Mouse (Mus musculus) testis, postnatal 14 days (tissue): Measurements from ENCODE around the gene Pcyt1a.
A peak's percentile ranks its signal among the peaks of the same experiment; 100 is the strongest.

Experiments used
- DNase-seq: peaks from one replicate; pipeline ENCODE4 v3.0.0; 2021; ENCODE audit warnings: low spot score

Gene Pcyt1a

DNA sequence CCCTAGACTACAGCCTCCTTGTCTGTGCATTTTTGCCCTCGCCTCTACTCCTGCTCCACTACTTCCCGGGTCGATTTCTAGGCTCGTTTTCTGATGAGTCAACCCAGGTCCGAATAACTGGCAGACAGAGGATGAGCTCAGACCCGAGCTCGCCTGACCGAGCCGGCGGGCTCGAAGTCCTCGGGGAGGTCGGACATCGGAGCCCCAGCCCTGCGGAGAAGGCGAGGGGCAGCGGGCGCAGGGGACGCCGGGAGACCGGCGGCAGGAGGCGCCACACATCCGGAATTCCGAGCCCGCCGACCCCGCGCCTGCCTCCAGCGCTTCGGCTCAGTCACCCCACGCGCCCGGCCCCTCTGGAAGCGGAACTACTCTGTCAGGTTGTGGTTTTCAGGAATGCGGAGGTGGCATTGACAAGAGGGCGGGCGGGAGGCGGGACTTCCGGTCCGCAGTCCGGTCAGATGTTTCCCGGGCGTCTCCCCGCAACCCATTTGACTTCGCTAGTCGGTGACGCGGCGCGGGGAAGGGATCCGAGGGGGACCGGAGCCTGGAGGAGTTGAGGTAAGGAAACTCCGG is at the start of gene Pcyt1a:
TSS of gene Pcyt1a (plus strand) at position 448 of the 573 bp plus-strand sequence.
- DNase-seq = peak; percentile 94

DNA sequence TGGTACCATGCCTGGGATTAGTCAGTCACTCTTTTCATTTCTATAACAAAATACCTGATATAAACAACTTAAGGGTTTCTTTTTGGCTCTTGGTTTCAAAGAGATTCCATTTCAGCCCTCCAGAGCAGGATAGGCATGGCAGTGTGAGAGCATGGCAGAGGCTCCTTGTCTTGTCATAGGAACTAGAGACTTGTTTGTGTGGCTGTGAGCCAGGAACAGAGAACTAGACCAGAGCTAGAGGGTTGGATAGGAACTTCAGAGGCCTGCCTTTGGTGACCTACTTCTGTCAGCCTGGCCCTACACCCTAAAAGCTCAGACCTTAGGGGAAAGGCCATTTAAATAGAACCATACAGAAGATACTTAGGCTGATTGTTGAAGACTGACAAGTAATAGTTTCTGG is 47.8 kb upstream of the Pcyt1a start:
- DNase-seq = no peak

DNA sequence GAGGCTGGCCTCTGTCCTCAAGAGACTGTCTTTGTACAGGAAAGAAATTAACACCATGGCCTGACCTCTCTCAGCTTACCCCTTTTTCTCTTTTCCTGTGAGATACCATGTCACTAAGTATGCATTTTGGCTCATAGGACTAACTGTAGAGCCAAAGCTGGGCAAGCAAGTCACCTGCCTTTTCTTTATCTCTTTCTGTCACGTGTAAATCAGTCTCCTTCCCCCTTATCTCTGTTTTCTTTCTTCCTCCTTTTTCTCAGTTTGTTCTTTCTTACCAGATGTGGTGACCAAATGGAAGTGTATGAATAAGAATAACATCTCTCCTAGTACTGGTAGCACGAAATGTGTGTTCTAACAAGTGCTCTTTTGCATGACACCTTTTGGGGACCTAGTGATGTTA is 45.8 kb upstream of the Pcyt1a start:
- DNase-seq = no peak

DNA sequence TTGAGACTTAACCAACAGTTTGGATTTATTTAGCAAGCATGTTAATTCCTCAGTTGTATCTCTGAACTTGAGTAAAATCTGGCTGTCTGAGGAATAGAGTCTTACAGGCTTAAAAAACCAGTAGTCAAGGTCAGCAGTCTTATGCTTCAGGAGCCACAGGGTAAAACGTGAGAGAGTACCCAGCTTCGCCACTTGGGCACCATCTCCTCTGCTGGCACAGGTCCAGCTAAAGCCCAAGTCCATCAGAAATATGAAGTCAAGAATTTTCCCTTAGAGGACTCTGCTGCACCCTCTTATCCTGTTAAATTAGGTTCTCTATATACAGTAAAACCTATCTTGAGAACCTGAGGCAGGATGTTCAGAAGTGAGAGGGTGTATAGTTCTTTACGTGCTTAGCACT is 43.9 kb upstream of the Pcyt1a start:
- DNase-seq = no peak

DNA sequence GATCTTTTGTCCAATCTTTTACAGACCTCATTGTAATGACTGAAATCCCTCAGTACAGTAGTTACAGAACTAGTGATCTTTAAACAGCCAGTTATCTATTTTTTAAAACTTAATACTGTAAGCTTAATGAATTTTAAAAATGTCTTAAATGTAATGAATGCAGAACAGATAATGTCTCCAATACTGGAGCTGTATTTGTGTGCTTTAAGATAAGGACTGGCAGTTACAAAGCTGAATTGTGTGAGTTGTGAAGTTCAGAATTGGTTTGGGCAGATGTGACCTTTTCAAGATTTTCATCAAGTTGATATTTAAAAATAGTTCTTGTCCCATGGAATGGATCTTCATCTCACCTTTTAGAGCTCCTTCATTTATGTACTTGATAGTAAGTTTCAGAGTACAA is 41.7 kb upstream of the Pcyt1a start:
- DNase-seq = no peak

DNA sequence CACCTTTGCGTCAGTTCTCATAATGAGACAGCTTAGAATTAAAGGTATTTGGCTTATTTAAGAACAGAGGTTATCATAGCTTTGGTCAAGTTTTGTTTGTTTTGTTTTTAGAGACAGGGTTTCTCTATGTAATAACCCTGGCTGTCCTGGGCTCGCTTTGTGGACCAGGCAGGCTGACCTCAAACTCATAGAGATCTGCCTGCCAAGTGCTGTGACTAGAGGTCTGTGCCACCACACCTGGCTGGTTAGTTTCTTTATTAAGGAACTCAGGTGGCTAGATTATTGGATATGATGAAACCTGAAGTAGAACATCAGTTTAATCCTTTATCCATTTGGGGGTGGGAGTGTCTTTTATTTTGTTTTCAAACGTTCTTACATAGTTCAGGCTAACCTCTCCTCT is 40.9 kb upstream of the Pcyt1a start:
- no peak for DNase-seq

DNA sequence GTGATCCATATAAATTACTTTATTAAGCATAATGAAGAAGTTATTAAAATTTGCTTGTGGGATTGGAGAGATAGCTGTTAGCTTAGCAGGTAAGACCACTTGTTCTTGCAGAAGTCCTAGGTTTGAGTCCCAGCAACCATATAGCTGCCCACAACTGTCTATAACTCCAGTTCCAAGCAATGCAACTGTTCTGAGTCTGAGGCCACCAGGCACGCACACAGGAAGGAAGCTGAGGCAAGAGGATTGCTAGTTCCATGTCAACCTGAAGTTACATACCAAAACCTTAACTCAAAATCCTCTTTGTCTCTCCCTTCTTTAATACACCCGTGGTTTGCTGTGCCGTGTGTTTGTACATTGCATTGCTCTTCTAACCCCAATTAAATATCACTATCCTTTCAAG is 39.8 kb upstream of the Pcyt1a start:
- DNase-seq = no peak

DNA sequence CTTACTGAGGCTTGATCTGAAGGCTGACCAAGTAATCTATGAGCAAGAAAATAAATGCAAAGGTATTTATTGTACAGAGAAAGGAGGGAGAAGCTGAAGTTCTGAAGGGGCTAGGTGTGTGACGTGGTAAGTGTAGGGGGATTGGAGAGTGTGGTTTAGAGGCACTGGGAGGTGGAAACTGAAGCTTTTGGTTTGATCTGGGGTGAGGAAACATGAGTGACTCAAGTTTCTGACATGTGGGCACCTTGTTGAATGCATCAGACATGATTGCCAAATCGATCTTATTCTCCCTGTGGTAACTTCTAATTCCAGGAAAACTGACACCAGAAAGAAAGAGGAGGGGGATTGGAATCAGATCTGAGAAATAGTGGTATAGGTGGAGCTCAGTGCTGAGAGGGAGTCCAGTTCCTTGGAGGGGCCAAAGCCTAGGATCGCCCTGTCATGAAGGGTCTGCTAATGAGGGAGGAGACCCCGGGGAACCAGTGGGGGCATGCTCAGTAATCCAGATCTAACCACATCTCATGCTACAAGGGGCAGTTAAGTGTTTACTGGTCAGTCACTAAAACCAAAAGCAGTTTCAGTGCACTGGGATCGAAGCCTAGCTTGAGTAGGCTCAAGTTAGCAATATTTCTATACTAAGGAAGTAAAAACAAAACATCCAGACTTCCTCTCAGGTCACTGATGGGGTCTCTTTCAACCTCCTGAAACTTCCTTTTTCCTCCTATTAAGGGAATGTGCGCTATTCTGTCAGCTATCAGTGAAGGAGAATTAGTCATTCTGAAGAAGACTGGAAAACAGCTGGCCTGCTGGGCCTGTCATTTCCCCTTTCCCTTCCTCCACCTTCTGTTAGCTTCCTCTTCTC is 34.8 kb upstream of the Pcyt1a start:
- DNase-seq = no peak

DNA sequence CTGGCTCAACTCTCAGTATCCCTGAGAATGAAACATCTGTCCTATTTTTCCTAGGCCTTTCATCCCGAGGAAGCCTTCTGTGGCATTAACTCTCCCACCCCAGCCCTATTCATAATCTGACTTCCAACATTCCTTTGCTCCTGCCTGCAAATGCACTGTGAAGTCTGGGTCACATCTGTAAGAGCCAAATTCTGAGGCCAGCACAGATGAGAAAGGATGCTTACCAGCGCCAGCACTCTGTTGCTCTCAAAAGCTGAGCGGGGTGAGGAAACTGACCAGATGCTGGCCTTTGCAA is 34.2 kb upstream of the Pcyt1a start:
- no peak for DNase-seq

DNA sequence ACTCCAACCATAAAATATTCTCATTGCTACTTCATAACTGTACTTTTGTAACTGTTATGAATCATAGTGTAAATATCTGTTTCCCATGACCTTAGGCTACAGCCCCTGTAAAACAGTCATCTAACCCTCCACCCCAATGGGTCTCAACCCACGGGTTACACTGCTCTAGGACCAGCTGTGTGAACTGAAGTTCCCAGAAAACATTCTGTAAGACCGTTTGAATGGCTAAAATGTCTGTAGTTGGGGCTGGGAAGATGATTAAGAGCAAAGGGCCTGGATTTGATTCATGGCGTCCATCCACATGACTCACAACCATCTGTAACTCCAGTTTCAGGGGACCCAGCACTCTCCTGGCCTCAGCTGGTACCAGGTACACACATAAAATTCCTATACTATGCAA is 32.5 kb upstream of the Pcyt1a start:
- DNase-seq = no peak

DNA sequence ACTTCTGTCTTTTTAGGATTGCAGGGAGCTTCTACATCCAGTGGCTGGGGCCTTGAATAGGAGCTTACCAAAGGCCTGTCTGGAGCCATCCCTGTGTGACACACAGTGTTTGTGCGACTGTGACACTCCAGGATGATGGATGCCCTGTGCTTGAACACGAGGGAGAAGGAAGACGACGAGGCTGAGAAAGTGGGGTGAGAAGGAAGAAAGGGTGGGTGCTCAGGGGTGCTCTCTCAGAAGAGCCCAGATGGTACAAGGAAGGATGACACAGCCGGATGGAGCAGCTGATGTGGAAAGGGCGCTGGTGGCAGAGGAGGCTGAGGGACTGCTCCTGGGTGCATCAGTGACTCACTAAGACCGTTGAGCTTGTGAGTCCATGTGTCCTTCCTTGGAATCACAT is 30.5 kb upstream of the Pcyt1a start, which contains the start of gene Tm4sf19:
TSS of gene Tm4sf19 (plus strand) at position 240 of the 400 bp plus-strand sequence.
- DNase-seq = no peak

DNA sequence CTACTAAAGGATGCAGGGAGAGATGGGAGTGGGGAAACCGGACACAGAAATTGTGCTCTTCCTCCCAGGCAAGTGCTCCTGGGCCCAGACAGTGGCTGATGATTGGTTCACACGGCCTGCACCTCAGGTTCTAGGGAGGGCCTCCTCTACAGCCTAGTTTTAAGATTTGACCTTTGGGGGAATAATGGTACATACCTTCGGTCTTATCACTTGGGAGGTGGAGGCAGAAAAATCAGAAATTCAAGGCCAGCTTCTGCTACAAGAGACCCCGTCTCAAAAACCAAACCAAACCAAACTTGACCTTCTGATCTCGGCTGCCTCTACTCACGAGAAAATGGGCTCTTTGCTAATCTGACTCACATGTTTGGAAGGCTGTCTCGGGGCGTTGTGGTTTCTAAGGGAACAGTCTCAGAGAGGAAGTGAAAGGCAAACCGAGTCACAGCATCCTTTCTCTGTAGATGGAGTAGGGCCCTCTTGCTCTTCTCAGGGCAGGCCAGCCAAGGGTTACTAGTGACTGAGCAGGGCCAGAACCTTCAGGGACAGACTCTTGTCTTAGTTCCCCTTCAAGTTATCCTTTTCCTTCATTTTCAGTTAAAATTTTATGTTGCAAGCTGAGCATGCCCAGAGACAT is 29.3 kb upstream of the Pcyt1a start:
- DNase-seq = no peak

DNA sequence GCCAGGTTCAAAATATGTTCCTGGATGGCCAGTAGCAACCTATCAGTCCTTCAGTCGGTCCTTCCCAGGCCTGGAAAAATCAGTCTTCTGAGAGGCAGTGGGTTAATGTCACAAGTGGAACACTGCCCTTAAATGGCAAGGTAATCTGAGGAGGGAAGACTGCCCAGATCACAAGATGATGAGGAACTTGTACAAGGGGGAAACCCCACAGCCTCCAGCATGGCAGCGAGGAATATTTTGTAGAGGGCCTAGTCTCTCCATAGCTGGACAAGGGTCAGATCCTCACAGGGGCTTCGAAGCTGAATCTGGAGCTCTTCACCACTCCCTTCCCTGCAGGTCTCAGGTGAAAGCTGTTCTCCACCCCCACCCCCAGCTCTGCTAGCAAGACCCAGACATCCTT is 27.9 kb upstream of the Pcyt1a start:
- DNase-seq = no peak

DNA sequence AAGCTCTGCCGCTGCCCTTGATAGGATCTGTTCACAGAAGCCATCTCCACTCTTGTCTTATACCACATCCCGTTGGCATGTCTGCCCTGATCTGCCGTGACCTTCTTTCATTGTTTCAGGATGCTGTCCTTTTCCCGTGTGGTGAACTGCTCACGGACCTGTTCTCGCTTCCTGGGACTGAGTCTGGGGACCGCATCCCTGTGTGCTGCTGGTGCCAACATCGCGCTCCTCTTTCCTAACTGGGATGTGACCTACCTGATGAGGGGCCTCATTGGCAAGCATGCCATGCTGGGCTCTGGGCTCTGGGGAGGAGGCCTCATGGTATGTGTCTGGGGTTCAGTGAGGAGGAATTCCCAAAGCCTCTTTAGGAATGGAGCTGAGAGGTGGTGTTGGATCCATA is 25.0 kb upstream of the Pcyt1a start:
- DNase-seq = no peak

DNA sequence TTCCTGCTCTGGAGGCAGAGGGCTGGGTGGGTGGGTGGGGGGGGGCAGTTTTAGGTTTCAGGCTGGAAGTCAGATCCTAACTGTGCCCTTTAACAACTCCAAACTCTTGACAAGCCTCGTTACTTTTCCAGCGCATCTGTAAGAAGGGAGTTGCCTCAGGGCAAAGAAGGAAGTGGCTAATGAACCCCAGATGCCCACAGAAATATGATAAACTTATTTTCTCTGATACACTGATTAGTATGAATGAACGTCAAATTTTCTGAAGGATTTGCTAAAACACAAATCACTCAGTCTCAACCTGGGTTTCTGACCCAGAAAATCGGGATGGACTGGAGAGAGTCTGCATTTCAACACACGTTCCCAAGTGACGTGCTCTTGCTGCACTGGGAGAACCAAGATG is 24.1 kb upstream of the Pcyt1a start:
- DNase-seq = no peak

DNA sequence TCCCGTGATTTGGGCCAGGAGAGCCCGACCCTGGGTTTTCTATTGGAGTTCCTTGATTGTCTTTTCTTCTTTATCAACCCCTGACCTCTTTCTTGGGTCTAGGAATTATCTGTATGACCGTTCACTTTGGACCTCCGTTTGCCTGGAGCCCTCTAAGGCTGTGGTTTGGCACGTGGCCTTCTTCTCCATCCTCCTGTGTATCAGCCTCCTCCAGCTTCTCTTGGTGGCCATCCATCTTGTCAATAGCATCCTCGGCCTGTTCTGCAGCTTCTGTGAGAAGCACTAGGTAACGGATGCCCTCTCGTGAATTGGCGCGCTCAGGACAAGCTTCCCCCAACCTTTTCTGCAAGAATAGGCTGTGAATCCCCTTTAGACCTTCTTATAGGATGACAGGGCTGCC is 23.0 kb upstream of the Pcyt1a start:
- no peak for DNase-seq

DNA sequence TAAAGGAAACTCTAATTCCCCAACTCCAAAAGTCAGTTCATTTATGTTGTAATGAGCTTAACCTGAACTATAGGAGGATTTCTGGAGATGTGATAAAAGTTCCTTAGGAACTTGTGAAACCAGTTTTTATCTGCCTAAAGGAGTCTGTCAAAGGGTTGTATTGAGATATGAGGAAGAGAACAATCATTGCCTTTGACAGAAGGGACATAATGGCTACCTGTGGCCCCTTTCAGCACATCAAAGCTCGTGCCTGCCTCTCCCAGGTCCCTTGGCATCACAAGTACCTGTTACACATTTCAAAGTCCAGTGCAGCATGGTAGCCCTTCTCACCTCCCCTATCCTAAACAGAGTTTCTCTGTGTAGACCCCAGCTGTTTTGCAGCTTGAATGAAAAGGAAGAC is 13.3 kb upstream of the Pcyt1a start:
- no peak for DNase-seq

DNA sequence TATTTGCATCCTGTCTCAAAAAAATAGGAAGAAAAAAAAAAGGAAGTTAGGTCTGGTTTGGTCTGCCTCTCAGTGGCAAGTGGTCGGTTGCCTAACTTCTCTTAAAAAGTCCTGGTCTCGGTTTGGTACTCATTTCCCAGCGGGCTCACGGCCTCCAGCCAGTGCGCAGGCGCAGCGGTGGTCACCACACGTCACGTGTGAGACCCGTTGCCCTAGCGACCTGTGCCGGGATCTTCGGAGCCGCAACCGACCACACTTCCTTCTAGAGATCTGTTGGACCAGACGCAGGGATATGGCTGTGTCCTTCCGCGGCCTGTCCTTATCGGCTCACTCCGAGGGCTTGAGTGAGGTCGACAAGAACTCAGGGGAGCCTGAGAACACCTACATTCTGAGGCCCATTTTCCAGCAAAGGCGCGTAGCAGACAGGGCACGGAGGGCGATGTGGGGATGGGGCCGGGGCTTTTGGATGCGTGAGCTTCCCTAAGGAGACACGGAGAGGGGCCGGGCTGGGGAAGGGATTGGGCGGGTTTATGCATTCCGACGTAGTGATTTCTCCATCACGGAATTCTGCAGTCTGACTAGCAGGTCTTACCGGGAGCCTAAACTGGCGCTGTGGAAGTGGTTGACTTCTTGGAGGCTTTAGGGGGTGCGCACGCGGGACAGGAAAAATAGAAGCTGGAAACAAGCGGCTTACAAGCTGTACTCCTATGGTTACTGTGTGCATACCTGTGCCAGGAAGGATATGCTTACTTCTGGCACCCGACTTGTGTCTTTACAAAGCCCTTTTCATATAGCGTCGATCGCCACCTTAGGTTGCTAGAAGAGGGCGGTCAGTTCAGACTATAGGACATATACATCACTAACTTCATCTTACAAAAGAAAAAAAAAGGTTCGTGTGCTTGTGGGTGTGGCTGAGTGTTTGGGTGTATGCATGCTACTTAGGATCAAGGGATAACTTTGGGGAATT is 10.9 kb upstream of the Pcyt1a start, which contains the start of gene Tctex1d2:
TSS of gene Tctex1d2 (plus strand) at position 186 of the 967 bp plus-strand sequence.
- peak; percentile 95 for DNase-seq

DNA sequence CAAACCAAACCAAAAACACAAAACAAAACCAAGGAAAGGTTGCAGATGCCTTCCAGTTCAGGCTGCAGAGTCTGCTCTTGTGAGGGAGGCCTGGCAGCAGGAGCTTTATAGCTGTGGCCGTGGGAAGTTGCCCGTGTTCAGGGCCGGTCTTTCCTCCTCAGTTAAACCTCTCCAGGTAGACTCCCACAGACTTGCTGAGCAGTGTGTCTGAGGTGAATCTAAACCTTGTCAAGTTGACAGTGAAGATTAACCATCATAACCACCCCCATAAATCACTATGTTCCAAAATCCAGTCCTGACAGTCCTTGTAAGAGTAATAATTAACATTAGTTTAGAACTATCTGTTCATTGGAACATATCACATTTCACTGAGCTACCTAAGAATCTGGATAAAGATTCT is 3.2 kb upstream of the Pcyt1a start:
- no peak for DNase-seq

DNA sequence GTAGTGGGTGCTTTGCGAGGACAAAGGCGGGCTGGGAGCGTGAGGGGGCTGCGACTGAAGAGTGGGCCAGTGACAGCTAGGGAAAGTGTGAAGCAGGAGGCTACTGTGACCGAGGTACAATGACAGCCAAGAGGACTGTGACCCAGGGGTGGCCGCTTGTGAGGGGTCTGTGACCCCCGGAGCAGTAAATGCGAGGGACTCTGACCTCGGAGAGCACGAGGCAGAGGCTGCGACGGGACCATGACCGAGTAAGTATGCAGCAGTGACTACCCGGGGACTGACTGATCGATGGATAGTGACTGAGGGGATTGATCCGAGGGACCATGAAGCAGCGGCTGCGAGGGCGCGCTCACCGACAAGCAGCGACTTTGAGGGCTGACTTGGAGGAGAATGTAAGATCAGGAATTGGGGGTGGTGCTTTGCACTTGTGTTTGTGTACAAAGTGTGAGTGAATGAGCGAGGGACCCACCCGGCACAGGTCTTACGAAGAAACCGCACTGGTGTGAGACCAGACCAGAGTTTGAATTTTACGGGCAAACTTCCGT is 398 bp downstream of the Pcyt1a start:
- DNase-seq = no peak

DNA sequence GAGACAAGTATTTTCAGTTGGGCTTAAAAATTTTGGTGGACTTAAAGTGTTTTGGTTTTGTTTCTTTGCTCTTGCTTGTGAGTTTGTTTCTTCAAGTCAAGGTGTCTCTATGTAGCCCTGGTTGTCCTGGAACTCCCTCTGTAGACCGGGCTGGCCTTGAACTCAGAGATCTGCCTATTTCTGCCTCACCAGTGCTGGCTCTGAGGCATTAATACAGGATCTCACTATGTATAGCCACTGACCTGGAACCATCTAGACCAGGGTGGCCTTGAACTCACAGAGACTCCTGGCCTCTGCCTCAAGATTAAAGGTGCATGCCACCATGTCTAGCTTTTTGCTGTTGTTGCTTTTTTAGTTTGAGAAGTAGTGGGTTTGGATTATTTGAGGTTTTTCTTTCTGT is 1.2 kb downstream of the Pcyt1a start:
- DNase-seq = no peak

DNA sequence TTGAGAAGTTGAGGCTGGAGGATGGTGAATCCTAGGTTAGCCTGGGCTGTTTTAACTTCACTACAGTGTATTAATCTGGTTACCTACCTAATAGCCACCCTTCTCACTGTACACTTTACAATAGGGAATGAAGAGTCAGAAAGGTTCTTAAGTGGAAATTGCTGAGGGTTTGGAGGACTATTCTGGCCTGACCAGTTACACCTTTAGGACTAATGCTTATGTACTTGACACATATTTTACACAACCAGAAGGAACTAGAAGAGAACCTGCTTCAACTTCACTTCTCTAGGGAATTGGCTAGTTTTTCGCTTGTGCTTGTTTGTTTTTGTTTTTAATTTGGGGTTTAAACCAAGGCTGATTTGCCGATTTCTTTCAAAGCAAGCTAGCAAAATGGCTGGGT is 2.4 kb downstream of the Pcyt1a start:
- no peak for DNase-seq
